Mouse (Mus musculus) left cerebral cortex, adult 9 months (tissue): ENCODE data around the gene Gkn3.

Experiments used
- DNase-seq, 2 experiments: peaks; one replicate each; pipeline ENCODE4 v3.0.0; 2022; ENCODE audit warnings: low spot score in 2 of 2

The Gkn3 gene

DNA sequence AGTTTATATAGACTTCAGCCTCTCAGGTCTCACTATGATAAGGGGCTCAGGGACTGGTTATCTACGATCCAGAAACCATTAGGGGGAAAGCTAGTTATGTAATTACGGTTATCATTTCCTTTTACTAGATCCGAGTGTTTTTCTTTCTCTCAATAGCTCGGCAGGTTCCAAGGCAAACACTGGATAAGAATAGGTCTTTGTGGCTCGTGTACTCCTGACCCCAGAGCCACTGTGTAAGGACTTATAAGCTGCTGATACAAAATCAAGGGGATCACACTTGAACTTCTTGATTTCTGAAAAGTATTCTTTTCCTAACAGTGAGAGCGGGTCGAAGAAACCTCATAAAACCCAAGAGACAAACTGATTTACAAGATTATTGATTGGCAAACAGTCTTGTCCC is at the start of gene Gkn3:
Gkn3 (minus strand) TSS at position 59 of the 400 bp plus-strand sequence.
- no peak for DNase-seq

DNA sequence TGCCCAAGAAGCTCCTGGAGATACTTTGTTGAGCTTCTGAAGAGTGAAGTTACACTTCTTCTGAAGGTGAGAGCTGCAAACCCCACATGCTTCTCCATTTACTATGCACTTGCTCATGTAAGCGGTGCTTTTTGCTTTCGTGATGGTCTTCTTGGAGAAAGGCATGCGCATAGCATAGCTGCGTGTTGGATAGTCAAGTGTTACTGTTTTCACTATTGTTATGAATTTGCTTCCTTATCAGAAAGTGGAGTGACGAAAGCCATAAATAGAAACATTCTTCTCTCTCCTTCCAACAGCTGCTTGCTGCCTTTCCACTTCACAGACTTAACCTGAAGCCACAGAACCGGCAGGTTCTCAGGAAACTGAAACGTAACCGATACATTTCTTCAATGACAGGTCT is 48.0 kb upstream of the Gkn3 start:
- no peak for DNase-seq

DNA sequence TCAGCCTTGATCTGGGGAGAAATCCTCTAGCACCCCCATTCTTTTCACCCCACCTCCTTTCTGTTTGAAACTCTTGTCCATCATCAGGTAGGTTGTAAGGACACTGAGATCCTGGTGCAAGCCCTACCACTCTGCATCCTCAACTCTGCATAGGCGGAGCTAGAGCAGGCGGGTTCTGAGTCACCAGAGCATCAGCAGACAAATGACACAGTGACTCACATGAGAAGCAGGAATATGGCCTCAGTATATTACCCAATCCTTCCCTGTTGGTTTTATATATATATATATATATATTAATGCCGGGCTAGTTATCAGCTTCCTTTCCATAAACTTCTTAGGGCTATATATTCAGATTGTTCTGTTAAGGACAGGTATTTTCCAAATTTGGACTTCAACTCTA is 47.1 kb upstream of the Gkn3 start:
- DNase-seq: no peak

DNA sequence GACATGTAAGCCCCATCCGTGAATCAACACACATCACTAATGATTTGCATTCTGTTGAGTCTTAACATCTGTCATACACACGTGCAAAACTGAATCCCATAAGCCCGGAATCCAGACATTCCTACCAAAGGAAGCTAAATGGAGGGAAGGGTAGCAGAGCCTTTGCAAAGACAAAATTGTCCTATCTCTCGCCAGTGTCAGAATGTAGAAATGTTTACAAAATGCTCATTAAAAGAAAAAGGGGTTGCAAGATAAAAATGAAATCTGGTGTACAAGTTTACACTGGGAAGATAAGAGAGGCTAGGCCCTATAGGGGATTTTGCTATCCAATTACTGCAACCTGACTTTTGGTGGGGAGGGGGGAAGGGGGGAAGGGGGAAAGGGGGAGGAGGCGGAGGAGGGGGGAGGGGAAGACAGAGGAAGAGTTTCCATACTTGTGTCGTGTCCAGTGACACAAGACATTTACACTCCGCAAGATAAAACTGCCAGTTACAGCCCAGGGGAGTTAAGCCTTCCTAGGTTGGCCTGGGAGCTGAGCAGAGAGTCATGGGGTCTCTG is 39.8 kb upstream of the Gkn3 start, which contains the start of gene Bmp10:
Bmp10 (plus strand) TSS at position 508 of the 558 bp plus-strand sequence.
- DNase-seq: no peak

DNA sequence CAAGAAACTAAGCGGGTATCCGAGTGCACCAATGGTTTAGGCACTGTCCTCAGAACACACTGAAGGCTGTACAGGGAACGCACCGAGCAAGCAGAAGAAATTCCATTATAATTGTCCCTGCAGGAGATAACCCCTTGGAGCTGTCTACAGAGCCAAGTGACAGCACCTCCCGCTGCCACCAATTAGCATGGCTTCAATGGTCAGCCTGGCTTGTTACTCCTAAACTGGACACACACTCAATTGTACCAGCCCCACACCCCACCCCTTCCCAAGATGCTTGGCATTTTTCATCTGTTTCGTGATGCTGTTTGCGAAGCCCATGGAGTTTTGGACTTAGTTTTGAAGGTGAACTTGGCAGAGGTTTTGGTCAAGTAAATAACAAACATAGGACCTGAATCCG is 38.9 kb upstream of the Gkn3 start:
- DNase-seq: no peak

DNA sequence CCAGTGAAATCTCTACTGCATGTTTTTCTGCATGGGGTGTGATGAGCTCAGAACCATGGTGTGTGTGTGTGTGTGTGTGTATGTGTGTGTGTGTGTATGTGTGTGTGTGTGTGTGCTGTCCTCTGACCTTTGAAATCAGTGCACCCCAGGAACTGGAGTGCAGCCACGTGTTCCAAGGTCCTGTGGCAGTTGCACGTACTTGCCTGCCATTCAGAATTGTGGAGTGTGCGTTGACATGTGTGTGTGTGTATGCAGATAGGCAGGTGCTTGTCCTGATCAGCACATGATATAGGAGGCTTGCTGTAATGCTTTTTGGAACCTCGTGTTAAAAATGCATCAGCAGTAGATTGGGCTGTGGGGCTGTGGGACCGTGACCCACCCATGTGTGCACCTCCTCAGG is 38.2 kb upstream of the Gkn3 start:
- no peak for DNase-seq

DNA sequence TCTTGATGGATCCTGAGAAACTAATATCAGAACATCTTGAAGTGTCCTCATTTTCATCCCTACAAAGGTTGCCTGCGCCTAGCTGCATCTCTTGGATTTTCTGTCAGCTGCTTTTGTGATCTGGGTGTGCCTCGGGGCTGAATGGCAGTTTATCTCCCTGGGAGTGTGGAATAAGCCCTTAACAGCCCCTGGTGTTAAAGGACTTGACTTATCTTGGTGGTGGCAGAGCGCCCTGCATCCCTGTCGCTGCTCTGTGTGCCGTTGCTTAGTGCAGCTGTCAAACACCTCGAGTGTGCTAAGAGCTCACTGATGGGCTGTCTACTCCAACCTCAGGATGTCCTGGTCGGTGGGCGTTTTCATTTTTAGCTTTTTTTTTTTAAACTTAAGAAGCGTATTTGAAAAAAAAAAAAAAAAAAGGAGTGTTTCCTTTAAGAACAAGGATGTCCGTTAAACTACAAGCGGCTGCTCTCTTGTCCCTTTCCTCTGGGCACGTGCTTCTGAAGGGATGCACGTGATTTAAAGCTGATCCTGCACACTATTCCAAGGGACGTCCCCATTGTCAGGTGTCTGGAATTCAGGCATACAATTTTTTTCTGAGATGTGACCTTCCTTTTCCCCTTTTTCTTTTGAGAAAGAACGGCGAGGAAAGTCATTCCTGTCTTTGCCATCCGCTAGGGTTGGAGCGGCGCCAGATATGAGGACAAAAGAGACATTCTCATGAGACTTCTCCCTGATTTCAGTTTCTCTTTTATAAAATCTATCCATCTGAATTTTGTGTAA is 35.5 kb upstream of the Gkn3 start:
- DNase-seq: no peak

DNA sequence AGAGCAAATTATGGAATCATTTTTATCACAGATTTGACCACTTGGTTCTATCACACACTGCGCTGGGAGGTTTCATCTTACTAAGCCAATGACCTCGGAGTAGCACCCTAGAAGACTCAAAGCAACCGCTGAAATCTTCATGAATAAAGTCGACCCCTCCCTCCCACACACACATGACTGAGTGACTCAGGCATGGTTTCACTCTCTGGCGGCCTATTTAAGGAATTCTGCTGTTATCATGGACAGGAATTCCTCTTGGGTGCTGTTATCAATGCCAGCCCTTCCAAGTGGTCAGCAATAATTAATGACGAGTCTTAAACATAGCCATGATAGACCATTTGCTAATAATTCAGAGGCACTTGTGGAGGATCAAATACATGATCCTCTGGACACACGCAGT is 33.6 kb upstream of the Gkn3 start:
- no peak for DNase-seq

DNA sequence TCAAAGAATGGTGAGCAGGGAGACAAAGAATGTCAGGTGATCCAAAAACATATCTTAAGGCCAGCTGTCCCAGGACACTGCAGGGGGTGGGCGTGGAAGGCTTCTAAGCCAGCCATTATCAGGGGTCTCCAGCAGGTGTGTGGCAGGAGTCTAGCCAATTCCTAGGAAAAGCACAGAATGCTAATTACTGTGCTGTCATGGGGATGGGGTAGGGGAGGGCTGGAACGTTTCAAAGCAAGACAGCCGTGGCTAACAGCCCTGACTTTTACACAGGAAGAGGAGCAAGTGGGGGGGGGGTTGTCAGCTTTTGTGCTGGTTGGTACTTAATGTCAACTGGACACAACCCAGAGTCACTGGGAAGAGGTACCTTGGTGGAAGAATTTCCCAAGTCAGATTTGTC is 23.3 kb upstream of the Gkn3 start:
- DNase-seq: no peak

DNA sequence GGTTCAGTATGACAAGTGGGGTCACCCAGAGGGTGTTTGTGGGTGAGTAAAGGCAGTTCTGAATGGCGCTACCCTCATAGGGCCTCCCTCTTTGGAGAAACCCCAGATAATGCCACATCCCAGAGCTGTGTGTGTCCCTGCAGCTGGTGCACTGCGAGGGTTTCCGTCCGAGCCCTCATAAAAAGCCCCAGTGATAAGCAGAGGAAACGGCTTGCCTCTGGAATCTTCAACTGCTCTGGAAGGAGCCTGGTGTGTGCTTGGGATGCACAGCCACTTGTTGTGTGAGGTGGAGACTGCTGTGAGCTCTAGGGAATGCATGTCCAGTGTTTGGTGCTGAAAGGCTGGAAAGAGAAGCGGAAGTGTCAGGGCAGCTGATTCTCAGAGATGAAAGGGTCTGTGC is 12.7 kb upstream of the Gkn3 start:
- no peak for DNase-seq

DNA sequence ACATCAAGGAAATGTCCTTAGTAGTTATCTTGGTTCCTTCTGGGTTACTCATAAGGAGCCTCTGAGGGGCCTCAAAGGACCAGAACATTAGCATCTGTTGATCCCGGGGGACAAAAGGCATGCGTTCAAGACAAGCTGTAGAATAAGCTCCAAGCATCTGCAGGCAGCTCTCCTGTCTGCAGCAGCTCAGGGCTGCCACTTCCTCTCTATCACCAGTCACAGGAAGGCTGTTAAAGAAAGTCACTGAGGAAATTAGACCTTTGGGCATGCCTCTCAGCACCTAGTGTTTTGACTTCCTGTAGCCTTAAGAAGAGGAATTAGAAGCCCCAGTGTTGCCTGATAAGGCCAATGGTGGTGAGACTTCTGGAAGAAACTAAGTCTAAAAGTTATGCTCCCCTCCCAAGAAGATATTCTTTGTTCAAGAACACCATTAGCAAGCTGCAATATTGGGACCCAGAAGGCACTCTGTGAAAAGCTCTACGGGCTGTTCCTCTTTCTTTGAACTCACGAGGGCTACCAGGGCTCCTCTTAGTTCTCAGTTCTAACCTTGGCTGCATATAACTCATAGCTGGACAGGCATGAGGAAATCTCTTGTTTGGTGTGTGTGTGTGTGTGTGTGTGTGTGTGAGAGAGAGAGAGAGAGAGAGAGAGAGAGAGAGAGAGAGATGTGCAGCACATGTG is 11.3 kb upstream of the Gkn3 start:
- DNase-seq: no peak

DNA sequence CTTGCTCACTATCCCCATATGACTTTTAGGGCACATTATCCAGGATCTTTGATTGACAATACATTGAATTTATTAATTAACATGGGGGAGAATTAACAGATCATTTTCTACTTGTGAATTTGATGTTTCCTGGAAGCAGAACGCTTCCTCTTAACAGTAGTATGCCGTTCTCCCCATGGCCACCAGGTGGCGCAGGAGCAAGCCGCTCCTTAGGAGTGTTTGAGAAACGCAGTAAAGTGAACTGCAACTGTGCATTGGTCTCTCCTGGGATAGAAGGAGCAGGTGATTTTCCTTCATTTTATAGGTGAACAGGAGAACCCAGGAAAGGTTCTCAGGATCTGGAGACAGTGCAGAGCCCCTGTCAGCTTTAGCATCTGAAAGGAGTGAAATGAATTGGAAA is 10.4 kb upstream of the Gkn3 start:
- peak in 1 of 2 experiments; percentile 68 for DNase-seq

DNA sequence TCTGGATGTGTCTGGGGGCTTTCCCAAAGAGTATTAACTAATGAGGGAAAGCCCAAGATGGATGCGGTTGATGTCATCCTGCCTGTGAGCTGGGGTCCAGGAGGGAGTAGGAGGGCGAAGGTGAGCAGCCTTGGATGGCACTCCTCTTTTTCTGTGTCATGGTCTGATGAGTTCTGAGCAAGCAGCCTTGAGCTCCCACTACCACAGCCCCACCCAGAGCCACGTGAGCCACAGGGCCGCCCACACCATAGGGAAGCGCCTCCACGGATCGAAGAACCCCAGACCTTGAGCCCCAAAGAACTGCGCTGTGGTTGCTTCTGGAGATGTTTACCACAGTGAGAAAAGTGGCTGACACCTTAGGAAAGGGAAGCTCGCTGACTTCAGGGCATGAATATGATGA is 6.0 kb upstream of the Gkn3 start:
- DNase-seq: no peak

DNA sequence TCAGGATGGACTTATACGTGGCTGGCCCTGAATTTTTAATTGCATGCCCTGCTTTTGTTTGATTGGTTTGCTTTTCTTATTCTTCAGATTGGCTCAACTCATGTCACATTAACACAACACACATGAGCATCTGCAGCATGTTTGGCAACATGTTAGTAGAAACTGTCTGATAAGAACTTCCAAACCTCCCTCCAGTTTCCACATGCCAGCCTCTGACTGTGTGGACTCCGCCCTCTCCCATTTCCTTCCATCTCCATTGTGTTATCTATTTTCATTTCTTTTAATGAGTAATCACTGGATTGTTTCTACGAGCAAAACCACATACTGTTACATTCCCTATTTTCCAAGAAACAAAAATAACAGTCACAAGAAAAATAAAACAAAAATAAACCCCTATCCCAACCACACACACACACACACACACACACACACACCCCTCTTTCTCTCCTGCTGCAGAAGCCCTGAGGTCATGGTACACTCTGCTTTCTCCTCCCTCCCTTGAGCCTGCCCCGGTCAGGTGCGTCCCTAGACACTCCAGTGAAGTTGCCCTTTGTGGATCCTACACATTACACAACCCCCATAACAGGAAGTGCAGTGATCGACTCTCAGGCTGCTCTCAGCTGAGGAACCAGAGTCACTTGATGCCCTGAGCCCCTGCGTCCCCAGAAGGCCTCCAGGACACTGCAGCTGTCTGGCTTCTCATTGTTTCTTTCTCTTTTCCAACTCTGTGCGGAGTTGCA is 4.9 kb upstream of the Gkn3 start:
- DNase-seq: no peak

DNA sequence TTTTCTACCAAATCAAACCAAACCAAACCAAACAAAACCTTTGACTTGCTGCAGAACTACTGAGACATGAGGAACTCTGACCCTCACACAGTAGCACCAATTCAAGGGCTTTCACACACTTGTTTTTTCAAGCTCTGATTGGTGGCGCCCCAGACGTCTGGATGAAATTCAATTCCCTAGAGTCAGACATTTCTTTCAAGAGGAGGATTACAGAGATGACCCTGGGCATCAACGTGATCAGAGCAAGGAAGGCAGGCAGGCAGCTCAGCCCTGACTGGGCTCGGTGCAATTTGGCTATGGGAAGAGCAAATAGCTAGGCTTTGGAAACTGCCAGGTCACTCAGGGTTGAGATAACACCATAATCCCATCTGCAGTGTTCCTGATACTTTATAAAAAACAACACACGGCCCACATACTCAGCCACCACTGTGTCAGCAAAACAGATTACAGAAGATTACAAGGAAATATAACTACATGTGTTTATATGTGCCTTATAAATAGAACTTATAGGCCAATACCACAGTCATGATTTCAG is 787 bp upstream of the Gkn3 start:
- no peak for DNase-seq

DNA sequence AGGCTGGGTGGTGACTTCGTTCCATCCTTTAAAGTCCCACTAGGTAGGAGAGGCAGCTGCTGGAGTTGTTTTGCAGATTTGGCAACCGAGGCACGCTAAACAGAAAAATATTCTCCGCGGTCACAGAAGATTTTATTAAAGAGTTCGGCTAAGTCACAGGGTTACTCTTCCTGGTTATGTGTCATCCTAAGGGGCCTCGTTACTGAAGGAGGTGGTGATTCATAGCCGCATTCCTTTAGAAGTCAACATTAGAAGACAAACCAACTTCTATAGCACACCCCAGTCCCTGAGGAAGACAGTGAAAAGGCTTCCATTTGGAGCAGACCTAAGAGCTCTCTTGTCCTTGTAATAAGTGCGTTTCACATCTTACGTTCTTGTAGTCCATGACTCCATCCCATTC is 2.1 kb downstream of the Gkn3 start:
- DNase-seq: no peak

DNA sequence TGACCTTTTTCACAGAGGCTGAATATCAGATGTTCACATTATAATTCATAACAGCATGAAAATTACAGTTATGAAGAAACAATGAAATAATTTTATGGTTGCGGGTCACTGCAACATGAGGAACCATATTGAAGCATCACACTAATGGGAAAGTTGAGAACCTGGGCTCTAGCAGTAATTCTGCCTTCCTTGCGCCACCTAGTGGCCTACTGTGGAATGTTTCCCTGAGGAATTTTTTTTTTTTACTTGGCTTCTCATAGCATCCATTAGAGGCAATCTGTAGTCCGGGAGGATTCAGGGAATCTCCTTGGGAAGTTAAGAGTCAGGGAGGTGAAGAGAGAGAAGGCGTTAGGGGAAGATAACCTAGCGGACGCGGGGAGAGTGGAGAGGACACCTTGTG is 2.5 kb downstream of the Gkn3 start:
- peak in 1 of 2 experiments; percentile 80 for DNase-seq

DNA sequence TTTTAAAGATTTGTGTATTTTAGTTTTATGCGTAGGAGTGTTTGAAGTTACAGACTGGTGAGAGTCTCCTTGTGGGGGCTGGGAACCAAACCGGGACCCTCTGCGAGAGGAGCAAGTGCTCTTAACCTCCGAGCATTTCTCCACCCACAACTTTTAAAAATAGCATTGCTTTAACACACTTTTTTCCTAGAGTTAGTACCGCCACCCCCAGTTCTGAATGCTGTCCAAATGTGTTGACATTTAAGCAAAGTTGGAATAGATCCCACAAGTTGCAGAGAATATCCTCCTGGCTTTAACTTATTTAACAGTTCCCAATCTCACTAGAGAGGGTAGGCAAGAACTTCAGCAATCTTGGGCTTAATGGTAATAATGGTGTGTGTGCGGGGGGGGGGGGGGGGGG is 4.0 kb downstream of the Gkn3 start:
- peak in 1 of 2 experiments; percentile 36 for DNase-seq

DNA sequence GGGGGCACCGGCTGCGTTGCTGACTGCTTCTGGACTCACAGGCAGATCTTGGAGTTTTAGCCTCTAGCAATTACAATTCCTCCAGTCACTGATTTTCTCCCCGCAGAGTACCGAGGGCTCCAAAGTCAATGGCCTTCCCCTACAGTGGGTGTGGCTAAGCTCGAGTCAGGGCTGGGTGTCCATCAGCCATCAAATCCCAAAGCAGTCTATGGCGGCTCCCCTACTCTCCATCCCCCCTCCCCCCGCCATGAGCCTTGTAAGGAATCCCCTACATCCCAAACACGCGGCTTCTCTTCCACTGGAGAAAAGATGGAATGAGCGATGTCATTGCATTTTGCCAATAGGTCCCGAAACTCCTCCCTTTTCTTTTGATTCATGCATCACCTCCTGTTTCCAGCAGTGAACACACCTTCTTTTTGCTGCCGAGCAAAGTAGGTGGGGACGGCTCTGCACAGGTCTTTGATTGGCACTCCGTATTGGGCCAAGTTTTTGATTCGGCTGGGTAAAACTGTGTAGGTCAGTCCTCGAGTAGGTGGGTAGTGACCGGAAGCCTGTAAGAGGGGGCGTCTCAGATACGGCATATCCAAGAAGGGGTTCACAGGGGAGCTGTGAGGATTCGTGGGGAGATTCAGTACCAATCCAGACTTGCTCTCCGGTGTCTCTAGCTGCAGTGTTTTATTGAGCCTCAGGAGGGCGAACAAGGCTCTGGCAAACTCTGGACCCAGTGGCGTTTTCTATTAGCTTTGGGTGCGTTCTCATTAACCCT is 4.6 kb downstream of the Gkn3 start:
- DNase-seq: peak in 1 of 2 experiments; percentile 36

DNA sequence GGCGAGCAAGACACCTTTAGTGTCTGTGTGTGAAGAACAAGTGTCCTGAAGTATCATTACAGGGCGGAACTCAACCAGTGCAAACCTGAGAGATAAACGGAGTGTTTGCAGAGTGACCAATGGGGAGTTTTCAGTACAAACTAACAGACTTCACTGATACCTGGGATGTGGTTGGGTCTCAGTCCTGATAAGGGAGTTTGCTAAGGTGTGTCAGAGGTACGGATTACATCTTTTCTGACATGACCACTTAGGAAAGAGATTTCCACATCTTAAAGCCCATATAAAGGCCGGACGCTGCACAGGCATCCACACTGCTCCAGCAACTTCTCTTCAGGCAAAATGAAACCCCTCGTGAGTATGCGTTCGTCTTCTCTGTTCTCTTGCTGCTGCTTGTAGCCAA is 15.7 kb downstream of the Gkn3 start, which contains the start of gene Gkn2:
Gkn2 (plus strand) TSS at position 301 of the 400 bp plus-strand sequence.
- DNase-seq: no peak

DNA sequence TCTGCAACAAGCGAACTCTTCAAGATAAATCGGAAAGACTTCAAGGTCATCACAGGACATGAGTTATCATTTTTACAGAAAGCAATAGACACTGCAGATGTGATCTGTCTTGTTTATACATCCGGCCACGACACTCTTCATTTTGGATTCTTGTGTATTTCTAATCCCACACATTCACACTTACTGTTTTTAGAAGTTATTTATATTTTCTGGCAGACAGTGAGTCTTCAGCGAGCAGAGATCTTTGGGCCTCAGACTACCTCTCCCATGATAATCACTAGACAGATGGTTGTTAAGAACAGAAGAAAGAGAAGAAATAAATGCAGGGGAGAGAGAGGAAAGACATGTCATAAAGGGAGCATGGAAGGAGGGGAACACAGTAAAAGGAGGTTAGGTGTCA is 19.5 kb downstream of the Gkn3 start:
- DNase-seq: no peak
